Mouse (Mus musculus) lung, embryonic 16.5 days (tissue): Measurements from ENCODE around the gene Vmn1r176. TPM values are rescaled to one million over a fixed set of nuclear protein-coding genes. Genes with fewer than 3 reads are reported as not detected.
"Not testable (repeated sequence)": the region's sequence is repeated elsewhere in the genome, so short reads cannot be mapped to it uniquely, and the experiment has no call there.

Experiments
- ATAC-seq: fragments of 200-750 bp; cut with Nextera tagmentation; 2 replicates; pipeline ENCODE4 v1.8.0; 2017; ENCODE audit warnings: low read depth, mild to moderate bottlenecking, moderate library complexity
- H3K27ac ChIP-seq: fragments of 300-500 bp; sonication (generic); 2 replicates; pipeline ENCODE4 v1.5.1; 2014; ENCODE audit warnings: mild to moderate bottlenecking, control low read depth, low read length
- H3K27me3 ChIP-seq: fragments of 300-500 bp; sonication (generic); 2 replicates; pipeline ENCODE4 v1.6.1; 2014; ENCODE audit warnings: low read depth, low read length, mixed read lengths; ENCODE audit not compliant: control insufficient read depth, insufficient read depth
- H3K36me3 ChIP-seq: fragments of 300-500 bp; sonication (generic); 2 replicates; pipeline ENCODE4 v1.6.1; 2014; ENCODE audit warnings: low read length; ENCODE audit not compliant: control insufficient read depth, insufficient read depth
- H3K4me1 ChIP-seq: fragments of 300-500 bp; sonication (generic); replicated peaks from 2 replicates; pipeline ENCODE4 v1.6.1; 2014; ENCODE audit warnings: low read length, mixed read lengths; ENCODE audit not compliant: control insufficient read depth, insufficient read depth
- H3K4me2 ChIP-seq: fragments of 300-500 bp; sonication (generic); 2 replicates; pipeline ENCODE4 v1.6.1; 2014; ENCODE audit warnings: low read depth, low read length, control low read depth
- H3K4me3 ChIP-seq: fragments of 300-500 bp; sonication (generic); 2 replicates; pipeline ENCODE4 v1.5.1; 2014; ENCODE audit warnings: mild to moderate bottlenecking, low read length, control low read depth
- H3K9ac ChIP-seq: fragments of 300-500 bp; sonication (generic); 2 replicates; pipeline ENCODE4 v1.6.1; 2014; ENCODE audit warnings: low read length, control low read depth
- H3K9me3 ChIP-seq: fragments of 300-500 bp; sonication (generic); 2 replicates; pipeline ENCODE4 v1.6.1; 2016; ENCODE audit warnings: low read length; ENCODE audit not compliant: control insufficient read depth
- WGBS: fragments of 180-500 bp; shearing (Covaris S2); extraction: QIAGEN DNeasy Blood & Tissue Kit; methylation state at CpG from one replicate; pipeline ENCODE4 v1.1.7; 2014; 5-methylcytosine and 5-hydroxymethylcytosine counted together
- polyA plus RNA-seq: library from polyadenylated mRNA; unstranded; fragments of >200 nt; fragmentation: Nextera tagmentation; extraction: Ambion mirVana; gene quantifications from 2 replicates; pipeline ENCODE4 v1.2.1, GENCODE M21; 2015

The Vmn1r176 gene
- not detected in 2 replicates for polyA plus RNA-seq

DNA sequence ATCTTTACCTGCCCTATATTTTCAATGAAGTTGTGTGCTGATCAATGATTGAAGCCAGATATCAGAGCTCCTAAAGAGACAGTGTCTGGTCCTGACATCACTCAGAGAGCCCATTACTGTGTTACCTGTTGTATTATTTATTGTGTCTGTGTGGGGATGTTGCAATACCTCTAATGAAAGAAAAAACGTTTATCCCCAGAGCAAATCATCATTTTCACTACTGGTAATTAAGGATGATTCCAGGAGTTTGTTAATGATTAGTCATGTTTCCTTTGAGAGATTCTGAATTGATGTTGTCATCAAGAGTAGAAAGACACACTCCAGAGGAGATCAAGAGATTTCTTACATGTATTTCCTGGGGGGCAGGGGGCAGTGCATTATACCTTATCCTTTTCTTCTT, at the start of gene Vmn1r176:
Vmn1r176 (minus strand) TSS at position 101 of the 400 bp plus-strand sequence.
- H3K4me3 ChIP-seq, H3K27ac ChIP-seq, H3K27me3 ChIP-seq, H3K9me3 ChIP-seq, H3K36me3 ChIP-seq, H3K4me1 ChIP-seq, ATAC-seq, H3K4me2 ChIP-seq, H3K9ac ChIP-seq: not testable (repeated sequence)
- WGBS: no CpG with 5 or more reads among the region's 1 CpGs

DNA sequence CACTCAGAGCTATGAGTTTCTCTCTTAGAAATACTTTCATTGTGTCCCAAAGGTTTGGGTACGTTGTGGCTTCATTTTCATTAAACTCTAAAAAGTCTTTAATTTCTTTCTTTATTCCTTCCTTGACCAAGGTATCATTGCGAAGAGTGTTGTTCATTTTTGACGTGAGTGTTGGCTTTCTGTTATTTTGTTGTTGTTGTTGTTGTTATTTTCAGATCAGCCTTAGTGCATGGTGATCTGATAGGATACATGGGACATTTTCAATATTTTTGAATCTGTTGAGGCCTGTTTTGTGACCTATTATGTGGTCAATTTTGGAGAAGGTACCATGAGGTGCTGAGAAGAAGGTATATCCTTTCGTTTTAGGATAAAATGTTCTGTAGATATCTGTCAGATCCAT, 39.7 kb upstream of the Vmn1r176 start:
- not testable (repeated sequence) for H3K36me3 ChIP-seq, H3K4me1 ChIP-seq, ATAC-seq, H3K27me3 ChIP-seq, H3K9me3 ChIP-seq, H3K27ac ChIP-seq, H3K9ac ChIP-seq, H3K4me2 ChIP-seq, H3K4me3 ChIP-seq
- WGBS: 54% methylated on average over 3 of the region's 4 CpGs

DNA sequence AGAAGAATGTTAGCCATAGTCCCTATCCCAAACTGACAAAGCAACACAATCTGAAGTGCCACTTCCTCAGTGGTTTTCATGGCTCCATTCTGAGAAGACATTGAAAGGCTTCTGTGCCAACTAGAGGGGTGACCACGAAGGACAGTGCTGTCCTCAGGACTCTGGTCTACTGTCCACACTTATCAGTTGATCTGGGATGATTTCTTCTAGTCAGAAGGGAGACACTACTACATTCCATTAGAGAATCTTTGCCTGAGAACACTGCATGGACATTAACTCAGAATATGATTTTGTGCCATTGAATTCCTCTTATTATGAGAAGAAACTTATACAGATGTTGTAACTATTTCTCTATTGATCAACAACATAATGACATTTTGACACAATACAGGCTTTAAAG, 29.2 kb upstream of the Vmn1r176 start, which contains the start of gene Vmn1r177:
Vmn1r177 (minus strand) TSS at position 101 of the 400 bp plus-strand sequence.
- H3K4me1 ChIP-seq, H3K4me2 ChIP-seq, H3K4me3 ChIP-seq, H3K9me3 ChIP-seq, H3K27me3 ChIP-seq, H3K27ac ChIP-seq, H3K36me3 ChIP-seq, ATAC-seq, H3K9ac ChIP-seq: not testable (repeated sequence)
- 0% methylated on average over 1 of the region's 1 CpGs for WGBS

DNA sequence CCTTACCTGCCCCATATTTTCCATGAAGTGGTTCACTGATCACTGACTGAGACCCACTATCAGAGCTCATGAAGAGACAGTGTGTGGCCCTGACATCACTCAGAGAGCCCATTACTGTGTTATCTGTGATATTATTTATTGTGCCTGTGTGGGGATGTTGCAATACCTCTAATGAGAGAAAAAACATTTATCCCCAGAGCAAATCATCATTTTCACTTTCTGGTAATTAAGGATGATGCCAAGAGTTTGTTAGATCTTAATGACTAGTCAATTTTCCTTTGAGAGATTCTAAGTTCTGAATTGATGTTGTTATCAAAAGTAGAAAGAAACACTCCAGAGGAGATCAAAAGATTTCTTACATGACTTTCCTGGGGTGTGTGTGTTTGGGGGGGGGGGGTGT, 26.6 kb downstream of the Vmn1r176 start, which contains the start of gene Vmn1r175:
Vmn1r175 (minus strand) TSS at position 101 of the 400 bp plus-strand sequence.
- H3K4me1 ChIP-seq, H3K27ac ChIP-seq, H3K4me3 ChIP-seq, H3K4me2 ChIP-seq, H3K36me3 ChIP-seq, ATAC-seq, H3K9me3 ChIP-seq, H3K27me3 ChIP-seq, H3K9ac ChIP-seq: not testable (repeated sequence)

DNA sequence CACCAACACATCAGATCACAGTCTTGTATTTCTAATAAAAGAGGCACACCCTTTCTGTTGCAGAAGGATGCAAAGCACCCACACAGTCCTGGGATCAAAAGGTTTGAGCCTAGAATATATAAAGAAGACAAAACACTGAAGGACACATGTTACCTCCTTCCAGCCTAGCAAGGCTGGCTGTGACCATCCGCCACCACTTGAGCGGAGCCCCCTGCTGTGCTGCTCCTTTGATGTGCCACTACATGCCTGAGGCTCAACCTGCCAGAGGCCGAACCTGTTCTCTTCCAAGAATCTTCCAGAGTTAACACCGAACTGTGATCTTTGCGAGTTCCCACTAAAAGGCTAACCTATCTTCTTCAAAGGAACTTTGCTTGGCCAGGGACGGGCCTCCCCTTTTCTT, 52.6 kb downstream of the Vmn1r176 start:
- H3K9me3 ChIP-seq: peaks cover 11% of the 10 kb centered on the region; the same call in 1 of the 2 replicates
- no peak overlapping the region for H3K4me3 ChIP-seq
- no peaks in the 10 kb centered on the region for H3K36me3 ChIP-seq
- H3K27ac ChIP-seq: no peak overlapping the region
- H3K4me1 ChIP-seq: no peaks in the 10 kb centered on the region
- WGBS: 76% methylated on average over 6 of the region's 6 CpGs
- no peak overlapping the region for H3K4me2 ChIP-seq
- H3K27me3 ChIP-seq: no peaks in the 10 kb centered on the region
- no peak for ATAC-seq
- H3K9ac ChIP-seq: no peak overlapping the region

Other genes with a start within 250 kb of the Vmn1r176 start
- gene Vmn1r170, start 231.2 kb downstream of the Vmn1r176 start, polyA plus RNA-seq: not detected in 2 replicates
- gene Vmn1r171, start 206.7 kb downstream of the Vmn1r176 start, polyA plus RNA-seq: not detected in 2 replicates
- gene Vmn1r172, start 179.1 kb downstream of the Vmn1r176 start, polyA plus RNA-seq: not detected in 2 replicates
- not detected in 2 replicates for gene Vmn1r173, start 136.7 kb downstream of the Vmn1r176 start, polyA plus RNA-seq
- not detected in 2 replicates for gene Vmn1r174, start 85.1 kb downstream of the Vmn1r176 start, polyA plus RNA-seq
- gene Vmn1r175, start 26.7 kb downstream of the Vmn1r176 start, polyA plus RNA-seq: not detected in 2 replicates
- gene Vmn1r177, start 29.1 kb upstream of the Vmn1r176 start, polyA plus RNA-seq: not detected in 2 replicates
- not detected in 2 replicates for gene Vmn1r178, start 54.6 kb upstream of the Vmn1r176 start, polyA plus RNA-seq
- gene Vmn1r179, start 89.6 kb upstream of the Vmn1r176 start, polyA plus RNA-seq: not detected in 2 replicates
- not detected in 2 replicates for gene Vmn1r180, start 113.3 kb upstream of the Vmn1r176 start, polyA plus RNA-seq
- gene Vmn1r181, start 137.2 kb upstream of the Vmn1r176 start, polyA plus RNA-seq: not detected in 2 replicates
- not detected in 2 replicates for gene V1rd19, start 164.3 kb upstream of the Vmn1r176 start, polyA plus RNA-seq
- gene Vmn1r183, start 215.9 kb upstream of the Vmn1r176 start, polyA plus RNA-seq: not detected in 2 replicates
- gene Zfp180, start 244.6 kb upstream of the Vmn1r176 start, polyA plus RNA-seq: 18.9 and 21.0 TPM in 2 replicates